Mouse (Mus musculus): ENCODE results near the gene Adar. TPM values are rescaled to one million over a fixed set of nuclear protein-coding genes. Genes with fewer than 3 reads are reported as not detected.

Gene Adar
- polyA plus RNA-seq, 1 experiment from 2014 or later, result 17.6 TPM

DNA sequence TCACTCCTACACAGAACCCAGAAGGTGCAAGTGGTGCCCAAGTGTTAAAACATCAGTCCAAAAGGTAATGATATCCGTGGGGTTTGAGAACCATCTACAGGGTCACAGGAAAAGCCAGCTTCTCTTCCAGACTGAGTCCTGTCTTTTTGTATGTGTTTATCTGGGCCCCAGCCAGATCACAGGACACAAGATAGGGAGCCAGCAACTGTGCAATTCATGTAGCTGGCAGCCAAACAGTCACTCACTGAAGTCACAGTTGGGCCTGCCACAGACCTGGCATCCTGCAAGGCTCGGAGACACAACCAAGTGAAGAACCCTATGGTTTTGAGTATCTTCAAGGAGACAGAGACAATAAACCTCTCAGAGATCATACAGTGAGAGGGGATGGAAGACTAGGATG lies 43.0 kb downstream of the Adar start:
- 85% methylated on average over 2 of the region's 2 CpGs for WGBS
- Histone ChIP-seq H3K9me3 (no peaks in the 10 kb centered on the region), H3K27me3 (ENCODE audit: insufficient read depth, poor library complexity, severe bottlenecking) (no peaks in the 10 kb centered on the region), H3K4me3 (no peak overlapping the region), H3K36me3 (peaks cover 23% of the 10 kb centered on the region), H3K27ac (no peak overlapping the region), H3K4me1 (replicated peaks) (peaks cover 34% of the 10 kb centered on the region)
- no peak for DNase-seq (ENCODE audit: low spot score)

DNA sequence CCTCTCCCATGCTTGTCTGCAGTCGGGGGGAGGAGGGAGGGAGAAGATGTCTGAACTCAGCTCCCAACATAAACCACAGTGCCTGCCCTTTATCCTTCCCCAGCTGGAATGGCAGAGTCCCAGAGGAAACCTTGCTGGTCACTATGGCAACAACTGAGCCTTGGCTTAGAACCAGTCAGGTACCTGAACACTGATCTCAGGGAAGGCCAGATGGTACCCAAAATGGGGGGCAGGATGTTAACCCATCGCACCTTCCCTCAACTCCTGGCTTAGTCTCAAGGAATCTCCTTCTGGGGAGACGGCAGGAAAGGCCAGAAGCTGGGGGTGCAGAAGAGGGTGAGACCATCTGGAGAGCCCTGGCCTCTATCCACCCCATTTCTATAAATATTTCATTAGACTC lies 45.0 kb downstream of the Adar start:
- no peak for DNase-seq (ENCODE audit: low spot score)
- Histone ChIP-seq H3K4me1 (replicated peaks) (peaks cover 48% of the 10 kb centered on the region), H3K27me3 (ENCODE audit: insufficient read depth, poor library complexity, severe bottlenecking) (no peaks in the 10 kb centered on the region), H3K4me3 (peak overlapping the region; percentile 31), H3K27ac (peak overlapping the region; percentile 67), H3K9me3 (no peaks in the 10 kb centered on the region), H3K36me3 (peaks cover 15% of the 10 kb centered on the region)
- 83% methylated on average over 3 of the region's 3 CpGs for WGBS

DNA sequence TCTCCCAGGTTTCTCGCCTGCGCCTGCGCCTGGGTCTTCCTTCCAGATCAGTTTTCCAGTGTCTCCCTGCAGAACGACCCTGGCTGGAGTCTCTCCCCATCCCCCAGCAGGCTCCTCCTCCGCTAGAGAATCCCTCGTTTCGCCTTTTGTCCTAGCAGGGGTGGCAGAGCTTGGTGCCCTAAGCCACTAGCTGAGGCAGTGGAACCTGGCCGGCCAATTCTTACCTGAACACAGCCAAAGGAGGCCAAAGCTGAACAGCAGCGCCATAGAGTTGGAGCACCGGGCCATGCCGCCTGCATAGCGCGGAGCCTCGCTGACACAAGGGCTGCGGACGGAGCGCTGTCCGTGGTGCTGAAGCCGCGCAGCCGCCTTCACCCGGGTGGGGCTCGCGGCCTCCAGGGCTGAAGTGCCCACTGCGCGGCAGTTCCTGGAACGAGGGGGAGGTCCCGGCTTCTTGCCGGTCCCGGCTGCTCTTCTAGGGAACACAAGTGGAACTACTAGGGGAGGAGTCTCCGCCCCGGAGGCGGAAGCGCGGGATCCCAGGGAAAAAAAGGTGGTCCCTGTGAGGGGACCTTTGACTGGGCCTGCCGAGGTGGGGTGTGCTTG lies 49.4 kb downstream of the Adar start, which contains the start of gene Chrnb2:
TSS of gene Chrnb2 (minus strand) at position 514 of the 606 bp plus-strand sequence.
- WGBS, result under 1% methylated on average over 36 of the region's 36 CpGs
- Histone ChIP-seq H3K4me1 (replicated peaks) (peaks cover 33% of the 10 kb centered on the region), H3K4me3 (peak within 1 kb of the TSS; percentile 55), H3K27ac (peak within 1 kb of the TSS; percentile 83), H3K36me3 (peaks cover 6% of the 10 kb centered on the region), H3K27me3 (ENCODE audit: insufficient read depth, poor library complexity, severe bottlenecking) (no peaks in the 10 kb centered on the region), H3K9me3 (no peaks in the 10 kb centered on the region)
- peak; percentile 84 for DNase-seq (ENCODE audit: low spot score)

DNA sequence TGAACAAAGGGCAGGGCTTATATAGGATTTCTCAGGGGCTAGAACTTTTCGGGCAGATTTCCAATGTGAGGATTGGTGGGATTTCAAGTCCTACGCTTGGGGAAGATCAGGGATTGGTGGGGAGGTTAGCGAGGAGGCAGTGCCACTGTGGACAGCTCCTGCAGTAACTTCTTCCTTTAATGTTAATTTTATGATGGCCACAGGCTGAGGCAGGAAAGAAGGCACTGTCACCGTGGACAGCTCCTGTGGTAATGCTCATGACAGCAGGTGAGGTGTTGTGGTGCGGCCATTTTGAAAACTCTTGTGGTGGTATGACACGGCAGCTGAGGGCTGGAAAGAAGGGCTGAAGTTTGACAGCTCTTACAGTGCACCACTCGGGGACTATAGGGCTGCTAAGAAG lies 54.8 kb downstream of the Adar start:
- no peak overlapping the region for H3K27ac ChIP-seq
- no peaks in the 10 kb centered on the region for H3K27me3 ChIP-seq (ENCODE audit: insufficient read depth, poor library complexity, severe bottlenecking)
- H3K4me1 ChIP-seq (replicated peaks), result peaks cover 33% of the 10 kb centered on the region
- no peaks in the 10 kb centered on the region for H3K9me3 ChIP-seq
- whole genome bisulfite sequencing, result 75% methylated on average over 7 of the region's 7 CpGs
- H3K4me3 ChIP-seq, result no peak overlapping the region
- H3K36me3 ChIP-seq, result peaks cover 5% of the 10 kb centered on the region; the same call in 1 of the 2 replicates
- no peak for DNase-seq (ENCODE audit: low spot score)

DNA sequence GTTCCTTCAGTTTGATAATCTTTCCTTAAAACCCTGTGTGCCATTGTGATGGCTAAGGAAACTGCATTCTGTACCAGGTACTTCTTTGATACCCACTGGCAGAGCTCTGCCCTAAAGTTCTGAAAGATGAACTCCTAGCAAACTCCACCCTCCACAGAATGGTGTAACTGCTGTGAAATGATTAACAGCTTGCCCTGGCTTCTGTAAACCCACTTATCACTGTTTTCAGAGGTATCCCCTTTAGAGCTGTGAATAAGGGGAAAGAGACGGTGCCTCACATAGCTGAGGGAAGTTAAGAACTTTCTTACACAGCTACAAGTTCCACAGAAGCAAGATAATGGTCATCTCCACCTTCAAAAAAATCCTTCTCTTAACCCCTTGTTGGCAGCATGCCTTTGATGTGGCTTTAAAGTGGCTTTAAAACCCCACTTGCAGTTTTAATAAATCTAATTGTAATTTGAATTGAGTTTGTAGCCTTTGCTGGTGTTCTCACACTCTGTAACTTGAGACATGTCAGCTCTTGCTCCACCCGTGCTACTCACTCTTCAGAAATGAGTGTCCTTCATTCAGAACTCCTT lies 55.7 kb downstream of the Adar start:
- DNase-seq (ENCODE audit: low spot score), result no peak
- H3K36me3 ChIP-seq, result peaks cover 11% of the 10 kb centered on the region
- no peak overlapping the region for H3K4me3 ChIP-seq
- no peaks in the 10 kb centered on the region for H3K27me3 ChIP-seq (ENCODE audit: insufficient read depth, poor library complexity, severe bottlenecking)
- H3K4me1 ChIP-seq (replicated peaks), result peaks cover 39% of the 10 kb centered on the region
- 64% methylated on average over 2 of the region's 2 CpGs for WGBS
- no peaks in the 10 kb centered on the region for H3K9me3 ChIP-seq
- H3K27ac ChIP-seq, result no peak overlapping the region

DNA sequence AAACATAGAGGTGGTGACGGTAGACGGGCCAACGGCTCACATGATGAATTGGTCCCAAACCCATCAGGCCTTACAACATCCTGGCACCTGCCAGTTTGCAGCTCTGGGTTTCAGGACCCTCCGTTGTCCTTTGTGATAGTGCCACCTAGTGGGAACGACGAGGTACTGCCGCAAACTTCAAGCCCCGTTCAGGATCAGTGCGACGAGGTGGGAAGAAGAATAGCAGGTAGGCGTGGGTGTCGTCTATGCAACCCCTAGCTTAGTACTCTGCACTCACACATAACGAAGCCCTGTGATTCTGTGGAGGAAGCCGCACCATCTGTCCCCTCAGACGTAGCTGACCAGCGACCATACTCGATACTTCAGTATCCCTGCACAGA lies 57.8 kb downstream of the Adar start:
- DNase-seq (ENCODE audit: low spot score), result peak; percentile 87
- peak overlapping the region; percentile 99 for H3K27ac ChIP-seq
- peaks cover 44% of the 10 kb centered on the region for H3K4me1 ChIP-seq (replicated peaks)
- WGBS, result 3% methylated on average over 17 of the region's 17 CpGs
- no peaks in the 10 kb centered on the region for H3K27me3 ChIP-seq (ENCODE audit: insufficient read depth, poor library complexity, severe bottlenecking)
- peaks cover 32% of the 10 kb centered on the region for H3K36me3 ChIP-seq
- no peaks in the 10 kb centered on the region for H3K9me3 ChIP-seq
- peak overlapping the region; percentile 99 for H3K4me3 ChIP-seq

DNA sequence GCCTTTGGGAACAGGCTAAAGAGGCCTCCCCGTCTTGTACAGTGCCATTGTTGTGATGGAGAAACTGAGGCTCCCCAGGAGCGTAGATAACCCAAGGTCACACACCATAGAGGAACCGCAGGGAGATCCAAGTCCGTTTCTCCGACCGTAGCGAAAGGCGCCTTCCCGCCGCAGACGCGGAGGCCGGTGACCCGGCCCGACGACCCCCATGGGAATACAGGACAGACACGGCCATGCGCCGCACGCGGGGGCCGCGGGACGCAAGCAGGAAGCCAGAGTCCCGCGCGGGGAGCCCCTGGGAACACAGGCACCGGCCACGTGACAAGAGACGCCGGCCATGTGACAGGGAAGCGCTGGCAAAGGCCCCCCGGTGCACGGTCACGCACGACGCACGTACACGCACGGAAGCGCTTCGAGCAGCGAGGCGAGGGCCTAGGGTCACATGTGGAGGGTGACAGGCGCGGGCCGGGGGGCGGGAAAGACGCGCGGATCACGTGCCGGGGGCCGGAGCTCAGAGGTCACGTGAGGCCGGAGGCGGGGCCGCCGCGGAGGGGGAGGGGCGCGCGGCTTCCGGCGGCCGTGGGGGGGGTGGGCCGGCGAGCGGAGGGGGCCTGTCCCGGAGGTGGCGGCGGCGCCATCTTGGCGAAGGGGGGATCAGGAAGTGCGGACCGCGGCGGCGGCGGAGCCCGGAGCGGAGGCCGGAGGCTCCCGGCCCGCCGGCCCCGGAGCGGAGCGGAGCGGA lies 58.3 kb downstream of the Adar start, which contains the start of gene Ube2q1:
TSS of gene Ube2q1 (plus strand) at position 649 of the 742 bp plus-strand sequence.
- DNase-seq (ENCODE audit: low spot score), result peak; percentile 94
- Histone ChIP-seq H3K27me3 (ENCODE audit: insufficient read depth, poor library complexity, severe bottlenecking) (no peaks in the 10 kb centered on the region), H3K4me1 (replicated peaks) (peaks cover 44% of the 10 kb centered on the region), H3K27ac (peak within 1 kb of the TSS; percentile 99), H3K9me3 (no peaks in the 10 kb centered on the region), H3K36me3 (peaks cover 37% of the 10 kb centered on the region), H3K4me3 (peak within 1 kb of the TSS; percentile 99)
- WGBS, result under 1% methylated on average over 88 of the region's 90 CpGs

DNA sequence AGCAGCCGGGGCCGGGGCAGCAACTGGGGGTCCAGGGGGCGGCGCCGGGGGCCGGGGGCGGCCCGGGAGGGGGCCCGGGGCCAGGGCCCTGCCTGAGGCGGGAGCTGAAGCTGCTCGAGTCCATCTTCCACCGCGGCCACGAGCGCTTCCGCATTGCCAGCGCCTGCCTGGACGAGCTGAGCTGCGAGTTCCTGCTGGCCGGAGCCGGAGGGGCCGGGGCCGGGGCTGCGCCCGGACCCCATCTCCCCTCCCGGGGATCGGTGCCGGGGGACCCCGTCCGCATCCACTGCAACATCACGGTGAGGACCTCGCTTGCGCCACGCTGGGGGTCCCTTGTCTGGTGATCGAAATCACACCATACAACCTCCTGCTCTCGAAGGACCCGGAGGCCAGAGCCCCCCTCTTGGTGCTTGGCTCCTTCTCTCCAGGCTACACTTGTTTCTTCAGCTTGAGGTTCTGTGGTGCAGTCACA lies 59.0 kb downstream of the Adar start:
- Histone ChIP-seq H3K4me3 (peak overlapping the region; percentile 99), H3K4me1 (replicated peaks) (peaks cover 44% of the 10 kb centered on the region), H3K27ac (peak overlapping the region; percentile 99), H3K36me3 (peaks cover 44% of the 10 kb centered on the region), H3K9me3 (no peaks in the 10 kb centered on the region), H3K27me3 (ENCODE audit: insufficient read depth, poor library complexity, severe bottlenecking) (no peaks in the 10 kb centered on the region)
- no peak for DNase-seq (ENCODE audit: low spot score)
- 3% methylated on average over 34 of the region's 37 CpGs for WGBS

DNA sequence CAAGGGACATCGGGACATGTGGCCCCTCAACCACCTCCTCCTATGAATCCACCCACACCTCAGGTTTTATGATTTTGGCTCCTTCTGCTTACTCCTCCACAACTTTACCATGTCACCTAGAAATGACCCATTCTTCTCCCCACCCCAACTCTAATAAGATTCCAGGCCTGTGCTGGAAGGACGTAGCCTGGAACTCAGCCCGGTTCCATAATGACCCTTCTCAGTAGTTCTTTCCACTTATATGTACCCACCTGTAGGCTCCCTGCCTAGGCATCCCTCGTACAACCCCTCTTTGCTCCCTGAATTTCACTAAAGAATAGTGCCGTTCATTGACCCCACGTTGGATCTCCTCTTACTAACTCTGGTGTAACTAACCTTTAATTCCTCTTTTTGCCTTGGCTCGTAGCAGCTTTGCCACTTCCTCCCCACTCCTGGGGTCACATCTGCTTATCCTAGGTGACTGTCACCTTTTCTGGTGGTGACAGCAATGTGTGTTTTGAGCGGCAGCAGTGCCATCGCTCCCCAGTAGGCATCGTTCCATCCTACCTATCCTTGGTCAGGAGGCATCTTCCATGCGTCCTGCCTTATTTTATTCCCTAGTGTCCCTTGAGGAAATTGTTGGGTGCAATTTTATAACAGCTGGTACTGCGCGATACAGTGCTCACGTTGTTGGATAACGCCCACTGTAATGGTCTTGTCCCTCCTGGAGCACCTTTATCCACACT lies 59.6 kb downstream of the Adar start:
- Histone ChIP-seq H3K4me3 (peak overlapping the region; percentile 99), H3K9me3 (no peaks in the 10 kb centered on the region), H3K4me1 (replicated peaks) (peaks cover 44% of the 10 kb centered on the region), H3K27me3 (ENCODE audit: insufficient read depth, poor library complexity, severe bottlenecking) (no peaks in the 10 kb centered on the region), H3K27ac (peak overlapping the region; percentile 99), H3K36me3 (peaks cover 47% of the 10 kb centered on the region)
- WGBS, result 58% methylated on average over 15 of the region's 15 CpGs
- no peak for DNase-seq (ENCODE audit: low spot score)

DNA sequence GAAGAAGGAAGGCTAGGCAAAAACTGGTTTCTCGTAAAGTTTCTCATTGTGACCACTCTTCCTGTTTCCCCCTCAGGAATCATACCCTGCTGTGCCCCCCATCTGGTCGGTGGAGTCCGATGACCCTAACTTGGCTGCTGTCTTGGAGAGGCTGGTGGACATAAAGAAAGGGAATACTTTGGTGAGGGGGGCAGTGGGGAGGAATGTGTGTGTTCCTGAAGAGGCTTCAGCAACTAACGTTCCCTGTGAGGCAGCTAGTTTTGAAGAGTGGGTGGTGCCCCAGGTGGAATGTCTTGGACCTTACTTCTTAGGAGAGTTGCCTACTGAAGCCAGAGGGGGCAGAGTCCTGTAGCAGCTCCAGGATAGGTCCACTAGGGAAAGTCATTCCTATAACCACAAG lies 61.2 kb downstream of the Adar start:
- Histone ChIP-seq H3K27me3 (ENCODE audit: insufficient read depth, poor library complexity, severe bottlenecking) (no peaks in the 10 kb centered on the region), H3K4me3 (peak overlapping the region; percentile 99), H3K4me1 (replicated peaks) (peaks cover 40% of the 10 kb centered on the region), H3K27ac (no peak overlapping the region), H3K9me3 (no peaks in the 10 kb centered on the region), H3K36me3 (peaks cover 61% of the 10 kb centered on the region)
- 82% methylated on average over 4 of the region's 4 CpGs for WGBS
- no peak for DNase-seq (ENCODE audit: low spot score)

DNA sequence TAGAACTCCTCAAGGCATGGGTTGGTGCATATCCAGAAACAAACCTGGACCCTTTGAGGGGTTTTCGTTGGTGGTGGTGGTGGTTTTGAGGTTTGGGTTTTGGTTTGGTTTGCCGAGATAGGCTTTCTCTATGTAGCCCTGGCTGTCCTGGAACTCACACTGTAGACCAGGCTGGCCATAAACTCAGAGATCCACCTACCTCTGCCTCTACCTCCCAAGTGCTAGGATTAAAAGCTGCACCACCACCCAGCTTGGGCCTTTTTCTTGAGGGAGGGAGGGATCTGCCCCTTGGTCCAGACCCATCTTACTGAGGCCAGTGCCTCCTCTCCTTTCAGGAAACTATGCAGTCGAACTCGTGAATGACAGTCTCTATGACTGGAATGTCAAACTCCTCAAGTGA lies 65.3 kb downstream of the Adar start:
- Histone ChIP-seq H3K9me3 (no peaks in the 10 kb centered on the region), H3K4me1 (replicated peaks) (peaks cover 15% of the 10 kb centered on the region), H3K27ac (no peak overlapping the region), H3K4me3 (no peak overlapping the region), H3K27me3 (ENCODE audit: insufficient read depth, poor library complexity, severe bottlenecking) (no peaks in the 10 kb centered on the region), H3K36me3 (peaks cover 87% of the 10 kb centered on the region)
- 86% methylated on average over 4 of the region's 4 CpGs for WGBS
- DNase-seq (ENCODE audit: low spot score), result no peak

DNA sequence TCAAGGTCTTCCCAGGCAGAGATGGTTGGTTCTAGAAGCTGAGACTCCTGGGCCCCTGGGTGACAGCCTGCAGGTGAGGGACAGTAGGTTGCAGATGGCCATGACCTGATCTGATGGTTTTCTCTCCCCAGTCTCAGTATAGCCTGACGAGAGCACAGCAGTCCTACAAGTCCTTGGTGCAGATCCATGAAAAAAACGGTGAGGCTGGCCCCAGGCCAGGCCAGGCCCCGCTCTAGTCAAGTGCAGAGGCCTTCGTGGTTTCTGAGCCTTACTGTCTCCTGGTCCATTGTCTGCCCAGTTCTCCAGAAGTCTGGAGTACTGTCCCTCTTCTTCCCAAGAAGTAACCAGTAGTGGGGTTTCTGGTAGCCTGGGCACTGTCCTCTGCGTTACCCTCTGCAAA lies 66.8 kb downstream of the Adar start:
- peaks cover 71% of the 10 kb centered on the region for H3K36me3 ChIP-seq
- no peak for DNase-seq (ENCODE audit: low spot score)

More for the DNA sequence above, 66.8 kb downstream of the Adar start:
- Histone ChIP-seq H3K9me3 (no peaks in the 10 kb centered on the region), H3K27me3 (ENCODE audit: insufficient read depth, poor library complexity, severe bottlenecking) (no peaks in the 10 kb centered on the region), H3K4me3 (no peak overlapping the region), H3K4me1 (replicated peaks) (peaks cover 14% of the 10 kb centered on the region), H3K27ac (no peak overlapping the region)
- WGBS, result 81% methylated on average over 5 of the region's 5 CpGs

All from hindbrain, embryonic 10.5 days (tissue).